Mouse (Mus musculus): Measurements from ENCODE around the gene Lepr. TPM values are rescaled to one million over a fixed set of nuclear protein-coding genes. Genes with fewer than 3 reads are reported as not detected.

Lepr gene
- total RNA-seq (2021) = 10 to 100 TPM; 13.8 to 15.8 TPM
- long read RNA-seq, experiment 1, partial matches to known transcripts = 0 of 2 reads
- long read RNA-seq, experiment 1, other reads (novel, unspliced or antisense) = 2 of 2 reads
- long read RNA-seq, experiment 2, full-length matches to known transcripts = 2 of 2 reads
- long read RNA-seq, experiment 2, partial matches to known transcripts = 0 of 2 reads
- long read RNA-seq, experiment 2, other reads (novel, unspliced or antisense) = 0 of 2 reads

DNA sequence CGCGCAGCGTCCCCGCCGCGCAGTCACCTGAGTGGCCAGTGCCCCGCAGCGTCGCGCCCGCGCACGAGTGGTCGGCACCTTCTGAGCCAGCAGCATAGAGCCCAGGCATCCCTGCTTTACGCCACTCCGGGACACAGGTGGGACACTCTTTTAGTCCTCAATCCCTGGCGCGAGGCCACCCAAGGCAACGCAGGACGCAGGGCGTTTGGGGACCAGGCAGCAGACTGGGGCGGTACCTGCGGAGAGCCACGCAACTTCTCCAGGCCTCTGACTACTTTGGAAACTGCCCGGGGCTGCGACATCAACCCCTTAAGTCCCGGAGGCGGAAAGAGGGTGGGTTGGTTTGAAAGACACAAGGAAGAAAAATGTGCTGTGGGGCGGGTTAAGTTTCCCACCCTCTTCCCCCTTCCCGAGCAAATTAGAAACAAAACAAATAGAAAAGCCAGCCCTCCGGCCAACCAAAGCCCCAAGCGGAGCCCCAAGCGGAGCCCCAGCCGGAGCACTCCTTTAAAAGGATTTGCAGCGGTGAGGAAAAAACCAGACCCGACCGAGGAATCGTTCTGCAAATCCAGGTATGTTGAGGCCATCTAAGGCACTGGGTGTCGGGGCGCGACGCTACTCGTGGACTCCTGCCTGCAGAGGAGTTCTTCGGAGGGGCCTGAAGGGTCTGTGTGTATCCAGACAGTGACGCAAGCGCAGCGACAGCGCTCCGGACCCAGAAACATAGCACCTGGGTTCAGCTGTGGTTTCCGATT lies at the start of gene Lepr:
TSS of gene Lepr (plus strand) at position 38 of the 755 bp plus-strand sequence.
- peak; percentile 51 to 55 for DNase-seq

DNA sequence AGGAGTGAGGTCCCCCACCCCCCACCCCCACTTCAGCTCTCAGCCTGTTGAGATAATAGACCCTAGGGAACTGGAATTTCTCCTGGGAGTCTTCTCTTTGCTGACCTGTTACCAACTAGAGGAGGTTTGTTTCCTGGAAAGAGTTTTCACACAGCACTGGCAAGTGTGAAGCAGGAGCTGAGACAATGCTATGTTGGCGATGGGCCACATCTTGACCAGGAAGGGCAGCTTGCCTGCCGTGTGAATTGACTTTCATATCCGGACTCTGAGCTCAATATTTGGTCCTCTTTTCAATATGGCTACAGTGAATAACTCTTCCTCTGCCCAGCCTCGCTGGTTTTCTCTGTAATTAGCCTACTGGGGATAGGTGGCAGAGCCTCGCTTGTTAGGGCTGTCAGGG lies 48.0 kb upstream of the Lepr start:
- no peak for DNase-seq

DNA sequence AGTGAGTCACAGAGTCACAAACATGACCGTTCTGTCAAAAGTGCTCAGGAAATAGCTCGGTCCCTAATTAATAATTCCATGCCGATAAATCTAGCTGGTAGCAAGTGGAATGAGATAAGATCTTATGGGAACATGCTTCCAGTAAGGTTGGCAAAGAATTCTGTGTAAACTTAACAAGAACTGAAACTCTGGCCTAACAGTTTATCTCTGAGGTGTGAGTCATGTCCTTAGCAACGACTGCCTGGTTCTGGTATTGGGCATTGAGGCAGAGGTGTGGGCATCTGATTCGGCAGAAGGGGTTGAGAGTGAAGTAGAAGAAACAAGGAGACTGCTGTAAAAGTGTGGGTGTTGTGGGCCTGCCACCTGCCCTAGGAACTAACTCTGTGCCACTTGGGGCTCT lies 47.4 kb upstream of the Lepr start:
- peak in 1 of 2 experiments; percentile 14 for DNase-seq

DNA sequence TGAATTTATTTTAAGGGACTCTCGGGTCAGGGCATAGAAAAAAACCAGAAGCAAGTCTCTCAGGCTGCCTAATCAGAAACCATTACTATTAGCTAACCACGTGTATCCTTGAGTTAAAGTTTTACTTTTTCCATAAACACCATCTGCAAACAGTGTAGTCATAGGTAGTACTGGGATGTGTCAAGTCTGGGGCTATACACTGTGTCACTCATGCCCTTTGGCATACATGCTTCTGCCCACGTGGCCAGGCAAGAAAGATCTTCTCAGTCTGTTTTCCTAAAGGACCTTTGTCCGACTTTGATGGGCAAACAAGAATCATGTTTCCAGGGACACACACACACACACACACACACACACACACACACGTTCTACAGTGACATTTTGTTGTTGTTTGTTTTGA lies 42.4 kb upstream of the Lepr start:
- DNase-seq = no peak

DNA sequence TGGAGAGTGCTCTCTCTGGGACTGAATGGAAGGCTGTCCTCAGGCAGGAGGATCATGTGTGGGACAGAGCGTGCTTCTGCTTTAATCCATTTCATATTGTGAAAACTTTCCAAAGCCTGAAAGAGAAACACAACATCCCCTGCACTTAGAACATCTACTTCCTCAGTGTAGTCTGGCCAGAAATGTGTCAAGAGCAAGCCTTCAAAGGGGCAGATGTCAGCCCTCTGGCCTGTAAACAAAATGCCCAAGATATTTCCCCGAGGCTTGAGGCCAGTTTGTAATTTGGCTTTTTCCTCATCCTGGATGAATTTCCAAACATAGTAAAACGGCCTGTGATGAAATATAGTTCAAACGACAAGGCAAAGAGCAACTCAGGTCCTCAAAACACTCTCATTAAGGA lies 41.5 kb upstream of the Lepr start:
- DNase-seq = peak; percentile 18 to 20

DNA sequence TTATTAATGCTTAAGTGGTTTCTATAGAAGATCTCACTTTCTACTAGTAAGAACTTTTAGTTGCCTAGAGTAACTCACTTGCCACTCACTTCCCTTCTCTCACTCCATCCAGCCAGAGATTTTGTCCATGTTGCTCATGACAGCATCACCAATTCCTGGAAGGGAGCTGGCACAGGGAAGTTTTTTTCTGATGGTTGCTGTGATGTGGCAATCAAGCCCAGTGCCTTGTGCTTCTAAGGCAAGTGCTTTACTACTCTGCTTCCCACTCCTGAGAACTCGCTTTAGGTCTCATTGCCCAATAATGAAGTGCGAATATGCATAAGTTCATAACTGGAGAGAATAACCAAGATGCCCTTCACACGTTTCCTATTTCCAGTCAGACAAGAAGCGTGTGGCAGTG lies 34.6 kb upstream of the Lepr start:
- peak in 1 of 2 experiments; percentile 31 for DNase-seq

DNA sequence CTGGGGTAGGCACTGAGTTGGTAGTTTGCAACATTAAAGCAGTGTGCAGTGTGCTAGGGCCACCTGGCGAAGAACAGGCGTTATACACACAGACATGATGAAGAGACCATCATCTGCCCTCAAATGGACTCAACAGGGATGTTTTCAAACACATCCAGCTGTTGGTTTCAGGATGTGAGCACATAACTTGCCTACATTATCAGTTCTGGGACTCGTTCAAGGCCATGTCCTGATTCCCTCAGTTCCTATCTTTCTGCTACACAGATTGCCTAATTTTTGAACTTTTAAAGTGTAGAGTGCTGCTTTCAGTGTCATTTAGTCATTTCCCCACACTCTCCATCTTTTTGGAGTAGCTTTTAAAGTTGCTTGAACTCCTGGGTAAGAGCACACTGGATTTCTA lies 34.1 kb upstream of the Lepr start:
- peak; percentile 21 to 36 for DNase-seq

GRCm38 (mm10) chr4:101684821-101685220 lies 32.4 kb upstream of the Lepr start:
- no peak for DNase-seq

DNA sequence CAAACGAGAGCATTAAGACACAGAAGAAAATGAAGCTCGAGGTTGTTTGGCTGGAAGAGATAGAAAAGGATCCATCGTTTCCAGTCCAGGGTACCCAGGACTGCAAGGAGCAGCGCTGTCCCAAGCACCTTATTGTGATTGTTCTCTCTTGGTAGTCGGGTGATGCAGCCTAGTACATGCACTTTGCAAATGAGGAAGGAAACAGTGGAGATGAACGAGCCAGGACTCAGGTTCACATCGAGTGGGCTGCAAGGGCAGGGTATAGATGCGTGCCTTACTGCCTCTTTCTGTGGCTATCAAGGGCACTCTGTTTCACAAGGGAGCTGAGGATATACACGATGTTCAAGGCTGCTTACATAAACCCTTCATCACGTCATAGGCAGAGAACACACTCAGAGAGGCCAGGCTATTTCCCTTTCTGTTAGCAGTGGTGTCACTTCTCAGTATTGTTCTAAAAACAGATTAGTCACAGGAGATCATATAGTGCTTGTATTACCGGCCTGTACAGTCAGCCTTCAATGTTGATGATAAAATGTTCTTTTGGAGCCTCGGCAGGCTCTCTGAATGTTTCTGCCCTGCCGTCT lies 30.9 kb upstream of the Lepr start:
- DNase-seq = no peak

DNA sequence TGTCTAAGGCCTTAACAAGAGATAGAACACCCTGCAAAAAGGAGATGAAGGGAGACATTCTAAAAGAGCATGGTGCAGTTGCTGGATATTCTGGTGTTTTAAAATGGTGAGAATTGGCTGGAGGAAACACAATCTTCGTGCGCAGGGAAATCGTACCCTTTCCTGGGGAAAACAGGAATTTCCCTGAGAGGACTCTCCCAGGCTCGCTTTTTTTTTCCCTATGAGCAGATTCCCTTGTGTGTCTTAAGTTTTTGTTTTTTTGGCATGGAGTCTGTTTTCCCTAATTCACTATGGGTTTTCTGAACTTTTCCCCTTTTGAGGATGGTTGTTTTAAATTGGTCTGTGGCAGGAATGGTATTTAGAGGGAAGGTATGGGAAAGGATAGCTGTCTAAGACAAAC lies 28.0 kb upstream of the Lepr start:
- DNase-seq = no peak

DNA sequence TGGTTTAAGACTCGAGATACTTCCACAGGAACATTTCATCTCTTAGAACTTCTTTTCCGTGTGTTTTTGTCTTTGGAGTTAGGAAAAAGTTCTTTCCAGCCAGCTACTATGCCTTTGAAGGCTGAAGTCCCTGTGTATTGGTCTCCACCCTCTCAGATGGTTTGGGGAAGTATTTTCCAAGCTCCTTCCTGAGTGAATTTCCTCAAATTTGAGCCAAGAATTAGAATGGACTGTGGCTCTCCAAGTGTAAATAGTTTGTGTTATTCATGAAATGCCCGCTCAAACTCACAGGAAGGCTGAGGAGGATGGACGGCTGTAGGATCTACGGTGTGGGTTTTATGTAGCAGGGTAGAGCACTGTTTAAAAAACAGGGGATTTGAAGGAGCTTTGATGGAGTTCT lies 27.6 kb upstream of the Lepr start:
- no peak for DNase-seq

GRCm38 (mm10) chr4:101692892-101693291 lies 24.3 kb upstream of the Lepr start:
- DNase-seq = no peak

DNA sequence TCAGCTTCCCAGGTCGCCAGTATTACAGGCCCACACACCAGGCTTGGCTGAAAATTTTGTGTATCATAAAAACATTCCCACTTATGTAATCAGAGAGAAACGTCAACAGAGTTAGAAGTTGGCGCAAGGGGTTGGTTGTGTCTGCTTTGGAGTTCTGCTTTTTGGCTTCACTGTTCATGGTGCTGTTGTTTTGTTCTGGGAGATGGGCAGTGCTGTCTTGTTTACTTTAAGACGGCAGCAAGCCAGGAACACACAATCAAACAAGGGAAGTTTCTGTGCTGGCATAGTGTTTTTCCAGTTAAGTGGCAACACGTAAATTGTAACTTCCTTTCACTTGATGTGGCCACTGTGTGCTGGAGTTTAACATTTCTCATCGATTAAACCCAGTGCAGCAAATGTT lies 22.7 kb upstream of the Lepr start:
- DNase-seq = no peak

DNA sequence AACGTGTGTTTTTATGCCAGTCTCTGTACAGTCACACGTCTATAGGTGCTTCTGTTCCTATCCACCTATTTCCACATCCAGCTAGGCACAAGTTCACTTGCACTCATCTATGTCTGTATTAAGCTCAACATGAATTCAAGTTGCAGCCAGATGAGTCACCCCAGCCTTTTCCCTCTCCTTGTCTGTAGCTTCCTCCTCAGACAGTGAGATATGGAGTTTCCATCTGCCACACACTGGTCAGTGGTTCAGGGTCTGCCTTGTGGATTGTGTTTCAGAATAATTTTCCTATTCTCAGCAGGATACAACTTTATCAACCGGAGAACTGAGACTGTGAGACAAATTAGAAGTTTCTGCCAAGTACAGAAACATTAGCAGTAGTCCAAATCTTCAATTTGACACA lies 20.0 kb upstream of the Lepr start:
- DNase-seq = no peak

GRCm38 (mm10) chr4:101699423-101699822 lies 17.8 kb upstream of the Lepr start:
- DNase-seq = no peak

GRCm38 (mm10) chr4:101700892-101701640 lies 16.1 kb upstream of the Lepr start:
- DNase-seq = no peak

DNA sequence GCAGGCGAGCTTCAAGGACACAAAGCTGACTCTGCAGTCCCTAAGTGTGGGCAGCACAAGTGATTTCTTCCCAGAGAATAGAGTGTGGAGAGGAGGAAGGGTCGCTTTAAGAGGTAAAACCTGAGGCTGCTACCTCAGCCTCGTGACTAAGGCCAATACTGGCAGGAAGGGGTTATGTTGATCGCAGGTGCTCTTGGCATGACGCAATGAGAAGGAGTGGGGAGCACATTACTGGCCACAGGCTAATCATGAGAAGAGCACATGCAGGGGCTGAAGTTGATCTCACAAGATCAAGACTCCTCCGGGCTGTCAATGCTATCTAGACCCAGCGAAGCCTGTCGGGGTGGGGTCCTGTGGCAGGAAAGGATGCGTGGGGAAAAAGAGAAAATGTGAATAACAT lies 11.9 kb upstream of the Lepr start:
- no peak for DNase-seq

DNA sequence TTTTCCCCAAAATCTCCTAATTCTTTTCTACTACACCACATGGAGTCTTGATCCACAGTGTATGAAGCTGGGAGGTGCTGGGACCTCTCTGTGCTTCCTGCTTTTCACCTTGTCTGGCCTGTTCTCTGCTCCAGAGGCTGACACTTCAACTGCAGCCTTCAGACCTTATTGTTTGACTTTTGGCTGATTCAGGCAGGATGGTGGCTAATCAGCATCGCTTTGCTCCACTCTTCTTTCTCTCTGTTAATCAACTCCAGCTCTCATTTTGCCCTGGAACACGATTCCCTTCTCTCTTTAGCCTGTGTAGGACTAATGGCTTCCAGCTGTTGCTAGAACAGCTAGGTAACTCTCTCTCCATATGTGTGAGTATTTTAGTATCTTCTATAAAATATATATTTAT lies 10.0 kb upstream of the Lepr start:
- DNase-seq = no peak

GRCm38 (mm10) chr4:101707953-101708352 lies 9.3 kb upstream of the Lepr start:
- no peak for DNase-seq

DNA sequence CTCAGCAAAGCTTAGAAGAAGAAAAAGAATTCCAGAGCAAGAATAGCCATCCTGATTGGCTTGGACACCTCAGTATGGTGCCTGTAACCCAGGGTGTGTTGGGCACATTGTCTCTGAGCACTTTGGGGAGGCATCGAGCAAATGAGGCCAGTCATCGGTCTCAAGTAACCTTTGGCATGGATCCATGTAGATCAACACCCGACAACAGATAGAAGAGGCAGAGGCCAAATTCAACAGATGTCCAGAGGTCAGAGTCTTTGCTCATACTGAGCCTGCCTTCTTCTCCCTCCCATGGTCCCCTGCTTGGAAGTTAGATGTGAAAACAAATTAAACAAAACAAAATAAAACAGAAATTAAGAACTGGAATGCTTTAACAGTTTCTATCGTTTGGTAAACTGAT lies 6.8 kb upstream of the Lepr start:
- DNase-seq = no peak

- DNase-seq = no peak
Measured at GRCm38 (mm10) chr4:101711100-101711499, 6.1 kb upstream of the Lepr start.

- DNase-seq = no peak
Measured at GRCm38 (mm10) chr4:101712563-101712962, 4.6 kb upstream of the Lepr start.

DNA sequence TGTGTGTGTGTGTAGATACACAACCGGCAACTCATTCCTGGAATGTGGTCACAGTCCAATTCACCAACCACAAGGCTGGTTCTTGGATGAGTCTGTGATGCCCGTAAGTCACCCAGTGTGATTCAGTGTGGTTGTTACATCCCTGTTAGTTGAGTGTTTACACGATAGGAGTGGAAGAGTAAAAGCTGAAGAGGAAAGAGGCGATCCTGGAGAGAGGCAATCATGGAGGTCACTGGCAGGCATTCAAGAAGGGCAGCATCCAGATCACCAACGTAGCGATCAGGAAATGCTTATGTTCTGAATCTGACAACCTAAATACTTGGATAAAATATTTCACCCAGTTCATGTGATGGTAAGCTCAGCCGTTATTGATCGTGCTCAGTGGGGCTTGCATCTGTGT lies 1.9 kb upstream of the Lepr start:
- no peak for DNase-seq

Measured in adrenal gland, postnatal 36 days (tissue).